Mouse (Mus musculus) CH12.LX (cell line): Measurements from ENCODE around the gene Pdap1.
A peak's percentile ranks its signal among the peaks of the same experiment; 100 is the strongest.

Experiments
- CTCF ChIP-seq, 2 experiments: IDR thresholded peaks in 1 of 2; conservative IDR thresholded peaks in 1 of 2; 2 replicates each; pipeline ENCODE4 v1.5.1; 2011 to 2012; ENCODE audit warnings: low read depth in 2 of 2, low read length in 2 of 2, improper control_type of control experiment in 1 of 2, inconsistent platforms in 1 of 2, mild to moderate bottlenecking in 1 of 2, moderate library complexity in 1 of 2
- KAT2A ChIP-seq: IDR thresholded peaks from 2 replicates; pipeline ENCODE4 v1.6.1; 2012; ENCODE audit warnings: low read length, improper control_type of control experiment, inconsistent platforms; ENCODE audit not compliant: insufficient replicate concordance
- MAX ChIP-seq: IDR thresholded peaks from 2 replicates; pipeline ENCODE4 v1.6.1; 2011; ENCODE audit warnings: low read length, improper control_type of control experiment
- MYC ChIP-seq: IDR thresholded peaks from 2 replicates; pipeline ENCODE4 v1.6.1; 2011; ENCODE audit warnings: low read depth, mild to moderate bottlenecking, improper control_type of control experiment, low read length
- POLR2A ChIP-seq: IDR thresholded peaks from 2 replicates; pipeline ENCODE4 v1.6.1; 2011; ENCODE audit warnings: low read depth, mild to moderate bottlenecking, improper control_type of control experiment, low read length
- USF2 ChIP-seq: conservative IDR thresholded peaks from 2 replicates; pipeline ENCODE4 v1.6.1; 2011; ENCODE audit warnings: low read depth, low read length, improper control_type of control experiment
- ZMIZ1 ChIP-seq: IDR thresholded peaks from 2 replicates; pipeline ENCODE4 v1.6.1; 2012; ENCODE audit warnings: low read depth, mild to moderate bottlenecking, inconsistent platforms, low read length, improper control_type of control experiment

DNA sequence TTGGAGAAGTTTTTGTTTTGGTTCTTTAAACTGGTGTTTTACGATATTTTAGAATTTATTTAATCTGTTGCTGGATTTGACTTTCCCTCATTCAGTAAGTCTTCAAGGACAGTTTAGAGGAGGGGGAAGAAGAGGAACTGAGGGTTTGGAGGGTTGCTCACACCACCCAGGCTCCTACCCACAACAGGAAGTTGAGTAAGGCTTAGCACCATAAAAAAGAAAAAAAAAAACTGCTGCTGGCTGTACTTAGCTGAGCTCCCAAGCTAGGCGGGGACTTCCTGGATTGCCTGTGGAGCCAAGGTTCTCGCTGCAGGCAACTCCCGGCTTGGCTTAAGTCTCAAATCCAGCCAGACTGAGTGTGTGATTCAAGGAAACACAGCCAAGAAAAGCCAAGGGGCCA is 23.7 kb downstream of the Pdap1 start:
- TF ChIP-seq CTCF (conservative IDR thresholded peaks at IDR 0.05 in 1 of 2, IDR thresholded peaks at IDR 0.05 in 1 of 2; ENCODE audit: low read depth in 2 of 2, low read length in 2 of 2) (no peak), POLR2A (peak; percentile 44), MAX (no peak), ZMIZ1 (no peak), MYC (no peak), USF2 (no peak), KAT2A (no peak)
